Mouse (Mus musculus) gastrocnemius, adult 18-20 months (tissue): ENCODE data around the gene Plppr3. TPM values are rescaled to one million over a fixed set of nuclear protein-coding genes. Genes with fewer than 3 reads are reported as not detected.

Source experiments
- DNase-seq: peaks from one replicate; pipeline ENCODE4 v3.0.0; 2021; ENCODE audit warnings: low spot score
- total RNA-seq, 2 experiments: library from RNA; stranded (reverse); gene quantifications; 2 replicates each; pipeline ENCODE4 v1.2.3; 2021

Gene Plppr3
- total RNA-seq, 2 experiments from 2014 or later, result 0.11 to 0.17 TPM

DNA sequence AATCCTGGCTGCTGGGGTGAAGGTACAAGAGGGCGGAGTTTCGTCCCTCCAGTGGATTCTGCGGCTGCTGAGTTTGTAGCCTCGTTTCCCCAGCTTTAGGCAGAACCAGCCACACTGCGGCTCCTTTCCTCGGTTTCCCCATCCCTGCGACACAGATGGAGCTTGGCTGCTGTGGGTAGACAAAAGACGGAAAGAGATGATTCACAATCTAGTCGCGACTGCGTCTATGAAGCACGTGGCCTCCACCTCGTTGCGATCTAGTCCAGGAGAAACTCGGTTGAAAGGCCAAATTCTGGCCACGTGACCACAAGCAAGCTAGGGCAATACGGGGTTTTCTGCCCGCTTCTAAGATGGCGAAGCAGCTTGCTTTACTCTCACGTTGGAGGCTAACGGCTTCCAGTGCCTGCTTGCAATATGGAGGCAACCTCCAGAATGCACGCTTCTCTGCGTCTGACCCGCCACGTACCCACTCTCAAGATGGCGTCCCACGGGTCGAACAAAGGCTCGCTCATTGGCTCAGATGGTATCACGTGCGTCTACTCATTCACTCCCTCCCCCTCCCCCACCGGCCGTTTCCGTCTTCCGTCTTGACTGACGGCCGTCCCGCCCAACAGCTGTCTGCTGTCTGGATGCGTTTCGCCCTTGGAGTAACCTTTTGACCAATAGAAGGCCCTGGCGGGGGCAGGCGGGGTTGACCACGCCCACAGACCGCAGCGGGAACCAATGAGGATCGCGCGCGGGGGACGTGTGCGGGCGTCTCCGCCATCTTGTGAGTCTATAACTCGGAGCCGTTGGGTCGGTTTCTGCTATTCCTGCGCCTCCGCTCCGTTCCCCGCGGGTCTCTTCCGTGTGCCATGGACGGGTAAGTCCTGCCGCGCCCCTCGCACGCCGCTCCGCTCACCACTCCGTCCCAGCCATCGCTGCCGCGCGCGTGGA, 20.3 kb downstream of the Plppr3 start, which contains the start of gene Ptbp1:
TSS of gene Ptbp1 (plus strand) at position 568 of the 936 bp plus-strand sequence.
- DNase-seq, result peak; percentile 99

- peak; percentile 96 for DNase-seq
Observed at GRCm38 (mm10) chr10:79853392-79853791, 21.0 kb downstream of the Plppr3 start.

- DNase-seq, result no peak
Observed at GRCm38 (mm10) chr10:79852827-79853226, 21.6 kb downstream of the Plppr3 start.

- DNase-seq, result peak; percentile 37
Observed at GRCm38 (mm10) chr10:79852107-79852789, 22.2 kb downstream of the Plppr3 start.

- DNase-seq, result no peak
Observed at GRCm38 (mm10) chr10:79851653-79852052, 22.8 kb downstream of the Plppr3 start.

GRCm38 (mm10) chr10:79849941-79850628, 24.3 kb downstream of the Plppr3 start:
- no peak for DNase-seq

- DNase-seq, result no peak
Observed at GRCm38 (mm10) chr10:79846553-79846952, 27.9 kb downstream of the Plppr3 start.

DNA sequence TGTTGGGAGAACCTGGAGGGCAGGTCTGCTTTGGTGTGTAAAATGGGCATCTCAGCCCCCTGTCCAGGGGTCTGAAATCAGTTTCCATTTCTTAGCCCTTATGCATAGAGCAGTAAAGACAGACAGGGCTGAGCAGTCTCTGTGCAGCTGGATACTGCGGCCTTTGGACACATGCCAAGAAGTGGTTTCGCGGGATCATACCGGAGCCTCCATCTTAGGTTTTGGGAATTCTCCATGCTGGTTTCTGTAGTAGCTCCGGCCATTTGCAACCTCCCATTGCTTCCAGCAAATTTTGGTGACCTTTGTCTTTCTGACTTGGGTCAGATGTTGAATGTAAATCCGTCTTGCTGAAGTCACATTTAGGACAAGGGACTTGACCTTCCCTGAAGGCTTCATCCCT, 31.0 kb downstream of the Plppr3 start:
- no peak for DNase-seq

DNA sequence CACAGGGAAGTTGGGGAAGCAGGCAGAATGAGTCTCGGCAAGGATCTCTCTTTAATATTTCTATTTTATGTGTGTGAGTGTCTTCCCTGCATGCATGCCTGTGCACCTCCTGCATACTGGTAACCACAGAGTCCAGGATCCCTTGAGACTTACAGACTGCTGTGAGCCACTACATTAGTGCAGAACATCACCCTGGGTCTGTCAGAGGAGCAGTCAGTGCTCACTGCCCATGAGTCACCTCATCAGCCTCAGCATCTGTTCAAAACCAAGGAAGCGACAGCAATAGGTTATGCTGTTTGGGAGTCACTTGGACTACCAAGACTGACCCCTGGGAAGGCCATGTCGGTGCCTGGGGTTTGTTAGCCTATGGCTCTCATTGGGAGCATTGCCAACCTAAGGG, 32.1 kb downstream of the Plppr3 start:
- DNase-seq, result no peak

- DNase-seq, result peak; percentile 37
Observed at GRCm38 (mm10) chr10:79840644-79841551, 33.5 kb downstream of the Plppr3 start.

- DNase-seq, result no peak
Observed at GRCm38 (mm10) chr10:79840091-79840490, 34.3 kb downstream of the Plppr3 start.

DNA sequence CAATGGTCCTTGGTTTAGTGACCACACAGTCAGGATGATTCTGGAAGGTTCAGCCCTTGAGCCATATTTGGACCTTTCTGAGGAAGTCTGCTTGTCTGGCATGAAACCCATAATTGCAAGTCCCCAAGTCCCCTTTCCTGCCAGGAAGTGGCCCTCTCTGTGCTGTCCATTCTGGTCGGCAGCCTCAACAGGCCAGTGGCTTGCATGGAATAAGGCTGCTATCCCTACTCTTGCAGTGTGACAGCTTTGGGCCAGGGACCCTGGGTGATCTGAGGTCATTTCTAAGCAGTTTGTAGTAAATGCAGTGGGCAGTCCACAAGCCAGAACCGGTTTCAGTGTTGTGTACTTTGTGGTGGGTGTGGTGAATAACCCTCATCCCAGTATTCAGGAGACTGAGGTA, 36.3 kb downstream of the Plppr3 start:
- no peak for DNase-seq

DNA sequence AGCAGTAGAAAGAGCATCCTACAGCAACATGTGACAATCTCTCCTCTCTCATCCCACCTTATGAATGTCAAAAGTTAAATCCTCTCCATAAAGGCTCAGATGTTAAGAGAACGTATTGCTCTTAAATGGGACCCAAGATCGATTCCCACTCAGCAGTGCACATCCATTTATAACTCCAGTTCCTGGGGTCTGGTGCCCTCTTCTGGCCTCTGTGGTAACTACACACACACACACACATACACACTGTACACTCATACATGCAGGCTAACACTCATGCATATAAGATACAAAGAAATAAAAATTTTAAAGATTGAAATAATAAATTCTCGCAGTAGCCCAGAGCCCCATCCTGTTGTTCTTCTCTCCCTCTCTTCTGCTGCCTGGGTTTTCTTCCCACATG, 37.5 kb downstream of the Plppr3 start:
- DNase-seq, result no peak

- peak; percentile 68 for DNase-seq
Observed at GRCm38 (mm10) chr10:79834769-79835398, 39.5 kb downstream of the Plppr3 start.

DNA sequence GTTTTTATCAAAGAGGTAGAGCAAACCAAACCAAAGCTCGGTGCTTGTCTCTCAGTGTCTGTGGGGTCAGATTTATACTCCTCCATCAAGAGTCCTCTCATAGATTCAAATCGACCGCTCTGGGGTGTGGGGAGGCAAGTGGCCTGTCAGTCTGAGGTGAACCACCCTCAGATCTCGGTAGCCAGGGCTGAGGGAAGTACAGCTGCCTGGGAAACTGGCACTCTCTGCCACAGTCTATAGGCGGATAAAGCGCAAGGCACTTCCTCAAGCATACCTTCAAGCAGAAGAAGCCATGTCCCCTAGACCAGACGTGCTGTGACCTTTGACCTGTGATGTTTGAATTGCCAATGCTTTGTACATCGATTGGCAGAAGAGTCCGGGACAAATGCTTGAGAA, 41.6 kb downstream of the Plppr3 start:
- DNase-seq, result no peak

- no peak for DNase-seq
Observed at GRCm38 (mm10) chr10:79832026-79832785, 42.2 kb downstream of the Plppr3 start.

GRCm38 (mm10) chr10:79831583-79831982, 42.9 kb downstream of the Plppr3 start:
- no peak for DNase-seq

DNA sequence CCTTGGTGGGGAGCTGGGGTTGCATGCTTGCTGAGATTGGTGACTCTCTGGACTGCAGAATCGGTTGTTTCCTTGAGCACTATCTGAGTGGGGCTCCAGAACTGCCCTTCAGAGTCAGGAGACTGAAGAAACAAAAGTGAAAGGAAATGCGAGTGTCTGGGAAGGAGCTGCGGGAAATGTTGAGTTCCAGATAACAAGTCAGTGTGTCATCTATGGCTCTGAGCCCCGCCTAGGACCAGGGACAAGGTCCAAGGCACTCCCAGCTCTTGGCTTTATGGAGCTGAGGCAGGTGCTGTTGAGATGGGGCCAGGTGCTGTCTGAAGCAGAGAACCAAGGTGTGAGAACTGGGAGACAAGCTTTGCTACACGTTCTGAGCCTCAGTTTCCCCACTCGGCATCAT, 50.0 kb downstream of the Plppr3 start:
- DNase-seq, result peak; percentile 23

GRCm38 (mm10) chr10:79823011-79823410, 51.4 kb downstream of the Plppr3 start:
- no peak for DNase-seq

DNA sequence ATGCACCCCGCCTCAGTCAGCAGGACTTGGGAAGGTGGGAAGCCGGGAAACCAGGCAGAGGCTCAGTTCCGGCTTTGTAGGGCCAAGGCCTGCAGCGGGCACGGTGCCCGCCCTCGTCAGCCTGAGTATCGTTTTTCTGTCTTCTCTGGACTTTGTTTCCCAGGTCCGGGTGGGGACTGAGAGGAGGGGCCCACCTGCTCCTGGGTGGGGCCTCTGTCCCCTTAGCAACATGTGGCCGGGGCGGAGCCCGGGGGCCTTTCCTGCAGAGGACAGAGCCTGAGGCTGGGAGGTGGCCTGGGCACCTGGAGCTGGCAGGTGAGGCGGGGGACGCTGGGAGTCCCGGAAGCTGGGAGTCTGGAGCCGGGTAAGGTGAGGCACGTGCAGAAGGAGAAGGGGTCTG, 52.1 kb downstream of the Plppr3 start:
- no peak for DNase-seq
